In the genomic region with DNA sequence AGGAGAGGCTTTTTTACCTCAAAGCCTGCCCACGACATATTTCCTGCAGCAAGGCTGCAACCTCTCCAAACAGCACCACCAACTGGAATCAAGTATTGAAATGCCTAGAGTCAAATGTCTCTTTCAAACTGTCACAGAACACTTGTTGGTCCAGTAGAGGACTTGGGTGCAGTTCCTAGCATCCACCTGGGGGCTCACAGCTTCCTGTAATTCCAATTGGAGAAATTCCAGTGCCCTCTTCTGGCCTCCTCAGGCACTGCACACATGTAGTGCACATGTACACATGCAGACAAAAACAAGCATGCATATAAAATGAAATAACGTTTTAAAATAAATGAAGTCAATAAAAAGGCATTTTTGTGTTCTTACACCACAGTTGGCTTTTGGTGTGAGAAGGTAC, we compare ENCODE assay signal across 27 mouse cellular contexts. TPM values are rescaled to one million over a fixed set of nuclear protein-coding genes. Genes with fewer than 3 reads are reported as not detected.
DNase-seq lines count a peak whose midpoint lies in the region; ATAC-seq and TF ChIP-seq lines count a peak whose summit lies in the region.
"Had no signal": no experiment of that assay in that cellular context is flagged by ENCODE, and none has a peak within 500 bp of the region (broad histone marks: within the 10 kb centered on the region; RNA-seq: fewer than 3 reads in every experiment).

No protein-coding gene starts in this region.

- POLR2A ChIA-PET in Patski (lab: Charles Lee), result no interaction called here

- H3K9ac ChIP-seq in stomach, postnatal 0 days (ENCODE audit: low read length), result no peak overlapping the region
- H3K9ac ChIP-seq: embryonic facial prominence, embryonic 13.5 days; forebrain, embryonic 12.5 days; forebrain, embryonic 15.5 days; hindbrain, embryonic 13.5 days; intestine, embryonic 15.5 days had no signal

- peak; percentile 34 for TF ChIP-seq CTCF in layer of hippocampus, adult 2 months (conservative IDR thresholded peaks at IDR 0.05)
- TF ChIP-seq CTCF in Patski (IDR thresholded peaks at IDR 0.05), result peak; percentile 42
- TF ChIP-seq CTCF in stomach, postnatal 0 days (IDR thresholded peaks at IDR 0.05; ENCODE audit: low read depth), result peak; percentile 17

- 85% methylated on average over 2 of the region's 2 CpGs for WGBS in stomach, postnatal 0 days

- no peaks in the 10 kb centered on the region for H3K4me1 ChIP-seq in stomach, postnatal 0 days (replicated peaks; ENCODE audit: control insufficient read depth, insufficient read depth)
- H3K4me1 ChIP-seq: embryonic facial prominence, embryonic 10.5 days; embryonic facial prominence, embryonic 13.5 days; forebrain, embryonic 12.5 days; forebrain, embryonic 15.5 days; hindbrain, embryonic 10.5 days; hindbrain, embryonic 13.5 days; intestine, embryonic 15.5 days had no signal

- no peaks in the 10 kb centered on the region for H3K27me3 ChIP-seq in Patski
- H3K27me3 ChIP-seq in stomach, postnatal 0 days (ENCODE audit: control insufficient read depth, insufficient read depth, low read length), result no peaks in the 10 kb centered on the region
- H3K27me3 ChIP-seq: embryonic facial prominence, embryonic 13.5 days; forebrain, embryonic 12.5 days; forebrain, embryonic 15.5 days; hindbrain, embryonic 13.5 days; intestine, embryonic 15.5 days had no signal

- H3K9me3 ChIP-seq in stomach, postnatal 0 days (ENCODE audit: control insufficient read depth, low read length), result no peaks in the 10 kb centered on the region
- H3K9me3 ChIP-seq: embryonic facial prominence, embryonic 13.5 days; forebrain, embryonic 15.5 days; intestine, embryonic 15.5 days had no signal

- CTCF ChIA-PET in Patski (lab: Charles Lee), result interaction anchor here (1.1 kb wide), 1 partner anchor 15 kb away, joined by 3 read pairs; no protein-coding TSS in a partner anchor

- no peak for DNase-seq in layer of hippocampus, adult 2 months (ENCODE audit: low spot score in 2 of 2)
- DNase-seq in layer of hippocampus, adult 8-10 months (ENCODE audit: low spot score in 2 of 2), result no peak
- DNase-seq in ES-CJ7 (ENCODE audit: low read depth, low spot score) (peak; percentile 41), Patski (ENCODE audit: low read depth, low spot score) (no peak)
- DNase-seq in stomach, postnatal 0 days (ENCODE audit: low spot score), result no peak
- DNase-seq in adrenal gland, adult 2 months, result no peak
- no peak for DNase-seq in spleen, postnatal 4 days (ENCODE audit: low spot score in 2 of 2)
- DNase-seq: adrenal gland, adult 8-10 months; adrenal gland, postnatal 25 days; cerebellum, adult 11-12 months; cerebellum, adult 8-10 months; cerebellum, postnatal 36 days; embryo, embryonic 11 days; gastrocnemius, postnatal 25 days; heart, postnatal 36 days had no signal

- TF ChIP-seq EP300 in stomach, postnatal 0 days (optimal IDR thresholded peaks at IDR 0.05), result no peak

- no peak for ATAC-seq in Patski
- no peak for ATAC-seq in stomach, postnatal 0 days (ENCODE audit: low FRiP score, low TSS enrichment)
- ATAC-seq: CD4-positive, CD25-positive, alpha-beta regulatory T cell, adult 4 months; forebrain, embryonic 15.5 days; hindbrain, embryonic 16.5 days; intestine, embryonic 15.5 days had no signal

- no peak overlapping the region for H3K27ac ChIP-seq in layer of hippocampus, adult 2 months
- no peak overlapping the region for H3K27ac ChIP-seq in stomach, postnatal 0 days (replicated peaks)
- H3K27ac ChIP-seq: embryonic facial prominence, embryonic 10.5 days; embryonic facial prominence, embryonic 13.5 days; forebrain, embryonic 12.5 days; forebrain, embryonic 15.5 days; hindbrain, embryonic 10.5 days; hindbrain, embryonic 13.5 days; intestine, embryonic 15.5 days had no signal

- no peak overlapping the region for H3K4me3 ChIP-seq in layer of hippocampus, adult 2 months
- H3K4me3 ChIP-seq in stomach, postnatal 0 days (ENCODE audit: low read depth, low read length), result no peak overlapping the region
- H3K4me3 ChIP-seq: embryonic facial prominence, embryonic 10.5 days; embryonic facial prominence, embryonic 13.5 days; erythroblast, embryonic 14.5 days; forebrain, embryonic 12.5 days; forebrain, embryonic 15.5 days; hindbrain, embryonic 10.5 days; hindbrain, embryonic 13.5 days; intestine, embryonic 15.5 days had no signal

- no peak overlapping the region for H3K4me2 ChIP-seq in stomach, postnatal 0 days (replicated peaks; ENCODE audit: low read depth)
- H3K4me2 ChIP-seq: embryonic facial prominence, embryonic 13.5 days; forebrain, embryonic 12.5 days; forebrain, embryonic 15.5 days; heart, embryonic 11.5 days; hindbrain, embryonic 13.5 days; intestine, embryonic 15.5 days had no signal

- no peaks in the 10 kb centered on the region for H3K36me3 ChIP-seq in stomach, postnatal 0 days (ENCODE audit: control insufficient read depth, insufficient read depth, low read length)
- H3K36me3 ChIP-seq: embryonic facial prominence, embryonic 10.5 days; embryonic facial prominence, embryonic 13.5 days; forebrain, embryonic 12.5 days; forebrain, embryonic 15.5 days; G1E; hindbrain, embryonic 10.5 days; hindbrain, embryonic 13.5 days; intestine, embryonic 15.5 days had no signal

- in situ Hi-C loops in Patski (cut with MboI; ENCODE audit: low pct_unique_long_range_greater_than_20kb), result no loop called here

RNA-seq across cellular contexts. Expression of a gene that starts 40.0 kb away (rescaled TPM):
- total RNA-seq in layer of hippocampus, adult 2 months (2021), result 1 to 10 TPM; 2.9 to 5.6 TPM
- 1 to 10 TPM; 3.0 to 6.1 (median 4.4) TPM for total RNA-seq in layer of hippocampus, adult 8-10 months (2022)
- 0.23 TPM for polyA plus RNA-seq in Patski (2021)
- polyA plus RNA-seq in stomach, postnatal 0 days (2015; fragmentation: Nextera tagmentation; extraction: Ambion mirVana), result 0.12 and 0.15 TPM in 2 replicates
- under 1 TPM; 0.20 to 0.66 TPM for total RNA-seq in adrenal gland, adult 2 months (2021)
- polyA plus RNA-seq in adrenal gland, adult 2 months (2012; rRNA removed), result 0.07 and 0.08 TPM in 2 replicates
- polyA plus RNA-seq: erythroblast, embryonic 14.5 days had no signal
